Mouse (Mus musculus) myocyte (in vitro differentiated cells): ENCODE results near the gene Ptpro. TPM values are rescaled to one million over a fixed set of nuclear protein-coding genes. Genes with fewer than 3 reads are reported as not detected.

Source experiments
- H3K27me3 ChIP-seq: one replicate; pipeline ENCODE4 v1.6.1; 2011; ENCODE audit not compliant: control insufficient read depth, insufficient read depth, insufficient read length
- H3K36me3 ChIP-seq: one replicate; pipeline ENCODE4 v1.6.1; 2011; ENCODE audit not compliant: control insufficient read depth, insufficient read depth
- H3K4me2 ChIP-seq: one replicate; pipeline ENCODE4 v1.6.1; 2011; ENCODE audit warnings: low read depth, control low read depth
- H3K4me3 ChIP-seq: one replicate; pipeline ENCODE4 v1.5.1; 2011; ENCODE audit warnings: mild to moderate bottlenecking, control low read depth, moderate library complexity
- H3K79me2 ChIP-seq: one replicate; pipeline ENCODE4 v1.6.1; 2011; ENCODE audit not compliant: control insufficient read depth, insufficient read depth
- H3ac ChIP-seq: one replicate; pipeline ENCODE4 v1.6.1; 2011; ENCODE audit not compliant: control insufficient read depth, insufficient read length
- CEBPB ChIP-seq: IDR thresholded peaks from 2 replicates; pipeline ENCODE4 v1.6.1; 2011; ENCODE audit warnings: mild to moderate bottlenecking, moderate library complexity; ENCODE audit not compliant: poor library complexity, insufficient read depth, severe bottlenecking
- E2F4 ChIP-seq: IDR thresholded peaks from one replicate; pipeline ENCODE4 v1.6.1; 2011; ENCODE audit warnings: mild to moderate bottlenecking, control low read depth, moderate library complexity; ENCODE audit not compliant: insufficient read depth
- MAX ChIP-seq: IDR thresholded peaks from one replicate; pipeline ENCODE4 v1.6.1; 2011; ENCODE audit warnings: low read depth, mild to moderate bottlenecking, control low read depth
- MYOD1 ChIP-seq, 3 experiments: IDR thresholded peaks; one replicate each; pipeline ENCODE4 v1.6.1; 2011; ENCODE audit warnings: control low read depth in 2 of 3, low read depth in 2 of 3, mild to moderate bottlenecking in 2 of 3, moderate library complexity in 1 of 3; ENCODE audit not compliant: insufficient read length in 2 of 3, control insufficient read depth in 1 of 3
- MYOG ChIP-seq, 3 experiments: IDR thresholded peaks; one replicate each; pipeline ENCODE4 v1.6.1; 2011; ENCODE audit warnings: control low read depth in 2 of 3, low read depth in 2 of 3, mild to moderate bottlenecking in 2 of 3; ENCODE audit not compliant: insufficient read length in 2 of 3, control insufficient read depth in 1 of 3, insufficient read depth in 1 of 3
- POLR2A ChIP-seq: IDR thresholded peaks from one replicate; pipeline ENCODE4 v1.6.1; 2011; ENCODE audit warnings: low read depth, mild to moderate bottlenecking, control low read depth, moderate library complexity; ENCODE audit not compliant: insufficient read length
- POLR2AphosphoS2 ChIP-seq: IDR thresholded peaks from one replicate; pipeline ENCODE4 v1.6.1; 2011; ENCODE audit warnings: low read depth, control low read depth; ENCODE audit not compliant: insufficient read length
- REST ChIP-seq: IDR thresholded peaks from one replicate; pipeline ENCODE4 v1.6.1; 2011; ENCODE audit warnings: mild to moderate bottlenecking, control low read depth, moderate library complexity; ENCODE audit not compliant: insufficient read depth, insufficient read length
- SRF ChIP-seq: IDR thresholded peaks from one replicate; pipeline ENCODE4 v1.6.1; 2011; ENCODE audit warnings: low read depth; ENCODE audit not compliant: control insufficient read depth, insufficient read length
- TCF12 ChIP-seq: IDR thresholded peaks from one replicate; pipeline ENCODE4 v1.6.1; 2011; ENCODE audit warnings: mild to moderate bottlenecking, control low read depth; ENCODE audit not compliant: poor library complexity, insufficient read depth, severe bottlenecking
- TCF3 ChIP-seq: IDR thresholded peaks from one replicate; pipeline ENCODE4 v1.6.1; 2011; ENCODE audit warnings: low read depth, control low read depth; ENCODE audit not compliant: insufficient read length
- USF1 ChIP-seq: IDR thresholded peaks from one replicate; pipeline ENCODE4 v1.6.1; 2011; ENCODE audit warnings: low read depth, mild to moderate bottlenecking, control low read depth, moderate library complexity
- polyA plus RNA-seq: library from polyadenylated mRNA; unstranded; fragments of >200 nt; fragmentation: generic; extraction: Trizol; gene quantifications from one replicate; pipeline ENCODE4 v1.2.1, GENCODE M21; 2012; ENCODE audit warnings: missing spikeins

Gene Ptpro
- polyA plus RNA-seq, 1 experiment, result not detected

DNA sequence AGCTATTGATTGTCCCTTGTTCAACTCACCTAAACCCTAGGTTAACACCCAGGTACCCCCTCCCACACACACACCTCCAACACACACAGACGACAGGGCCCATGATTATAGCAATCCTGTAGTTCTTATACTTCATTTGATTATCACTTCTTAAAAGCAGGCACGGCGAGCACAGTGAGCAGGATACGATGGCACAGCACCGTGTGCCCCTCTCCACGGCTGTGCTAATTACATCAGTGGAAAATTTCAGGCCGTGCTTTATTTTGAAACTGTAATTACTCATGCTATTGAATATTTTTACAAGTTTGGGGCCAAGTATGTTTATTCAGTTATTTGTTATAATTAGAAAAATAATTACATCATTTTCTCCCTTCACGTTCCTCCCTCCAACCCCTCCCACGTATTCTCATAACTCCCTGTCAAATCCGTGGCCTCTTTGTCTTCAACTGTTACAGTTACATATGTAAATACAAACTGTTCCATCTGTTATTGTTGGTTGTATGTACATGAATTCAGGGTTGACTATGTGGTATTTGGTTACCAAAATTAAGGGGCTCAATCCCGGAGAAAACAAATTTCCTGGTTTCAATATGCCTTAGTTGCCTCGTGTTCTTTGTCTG is 66.2 kb downstream of the Ptpro start:
- H3K27me3 ChIP-seq, result no peaks in the 10 kb centered on the region
- no peaks in the 10 kb centered on the region for H3K79me2 ChIP-seq
- no peaks in the 10 kb centered on the region for H3K36me3 ChIP-seq
- no peak overlapping the region for H3K4me2 ChIP-seq
- no peak overlapping the region for H3K4me3 ChIP-seq
- TF ChIP-seq MYOG (IDR thresholded peaks at IDR 0.05; ENCODE audit: control insufficient read depth in 1 of 3, insufficient read depth in 1 of 3, insufficient read length in 2 of 3, low read depth in 2 of 3) (no peak), SRF (no peak), MYOD1 (IDR thresholded peaks at IDR 0.05; ENCODE audit: control insufficient read depth in 1 of 3, insufficient read length in 2 of 3, low read depth in 2 of 3) (no peak), POLR2A (no peak)
- H3ac ChIP-seq, result no peak overlapping the region

- H3K79me2 ChIP-seq, result no peaks in the 10 kb centered on the region
- H3ac ChIP-seq, result no peak overlapping the region
- no peaks in the 10 kb centered on the region for H3K27me3 ChIP-seq
- TF ChIP-seq POLR2AphosphoS2 (no peak), MYOD1 (IDR thresholded peaks at IDR 0.05; ENCODE audit: control insufficient read depth in 1 of 3, insufficient read length in 2 of 3, low read depth in 2 of 3) (no peak), POLR2A (no peak), TCF3 (no peak), E2F4 (no peak), CEBPB (no peak), REST (no peak), MAX (no peak), SRF (no peak), TCF12 (no peak), USF1 (no peak)
- H3K36me3 ChIP-seq, result no peaks in the 10 kb centered on the region
- no peak overlapping the region for H3K4me2 ChIP-seq
- no peak overlapping the region for H3K4me3 ChIP-seq
These were observed 67.5 kb downstream of the Ptpro start for GRCm38 (mm10) chr6:137319658-137320057.

- no peak for TF ChIP-seq REST
- no peak for TF ChIP-seq E2F4
- TF ChIP-seq TCF3, result no peak
- TF ChIP-seq SRF, result no peak
- TF ChIP-seq POLR2A, result no peak
- no peak for TF ChIP-seq POLR2AphosphoS2
- no peak for TF ChIP-seq TCF12
- TF ChIP-seq CEBPB, result no peak
- TF ChIP-seq MYOD1 (IDR thresholded peaks at IDR 0.05; ENCODE audit: control insufficient read depth in 1 of 3, insufficient read length in 2 of 3, low read depth in 2 of 3), result no peak
- no peak for TF ChIP-seq USF1
- no peak for TF ChIP-seq MAX
- TF ChIP-seq MYOG (IDR thresholded peaks at IDR 0.05; ENCODE audit: control insufficient read depth in 1 of 3, insufficient read depth in 1 of 3, insufficient read length in 2 of 3, low read depth in 2 of 3), result no peak
- Histone ChIP-seq H3K36me3 (no peaks in the 10 kb centered on the region), H3K79me2 (no peaks in the 10 kb centered on the region), H3K4me3 (no peak overlapping the region), H3ac (no peak overlapping the region), H3K27me3 (no peaks in the 10 kb centered on the region), H3K4me2 (no peak overlapping the region)
These were observed 75.6 kb downstream of the Ptpro start for GRCm38 (mm10) chr6:137327718-137328117.

GRCm38 (mm10) chr6:137328228-137328627 is 76.1 kb downstream of the Ptpro start:
- H3K4me3 ChIP-seq, result no peak overlapping the region
- H3K36me3 ChIP-seq, result no peaks in the 10 kb centered on the region
- H3ac ChIP-seq, result no peak overlapping the region
- no peaks in the 10 kb centered on the region for H3K27me3 ChIP-seq
- H3K79me2 ChIP-seq, result no peaks in the 10 kb centered on the region
- no peak overlapping the region for H3K4me2 ChIP-seq
- no peak for TF ChIP-seq SRF

GRCm38 (mm10) chr6:137330782-137331181 is 78.7 kb downstream of the Ptpro start:
- Histone ChIP-seq H3K36me3 (no peaks in the 10 kb centered on the region), H3K4me2 (no peak overlapping the region), H3K27me3 (no peaks in the 10 kb centered on the region), H3K4me3 (no peak overlapping the region), H3K79me2 (no peaks in the 10 kb centered on the region), H3ac (no peak overlapping the region)
- TF ChIP-seq REST, result no peak
- no peak for TF ChIP-seq TCF3
- no peak for TF ChIP-seq E2F4
- TF ChIP-seq CEBPB, result no peak
- no peak for TF ChIP-seq POLR2A
- TF ChIP-seq MYOG (IDR thresholded peaks at IDR 0.05; ENCODE audit: control insufficient read depth in 1 of 3, insufficient read depth in 1 of 3, insufficient read length in 2 of 3, low read depth in 2 of 3), result no peak
- TF ChIP-seq SRF, result no peak
- TF ChIP-seq TCF12, result no peak
- TF ChIP-seq MAX, result no peak
- no peak for TF ChIP-seq MYOD1 (IDR thresholded peaks at IDR 0.05; ENCODE audit: control insufficient read depth in 1 of 3, insufficient read length in 2 of 3, low read depth in 2 of 3)
- no peak for TF ChIP-seq POLR2AphosphoS2
- no peak for TF ChIP-seq USF1
